Mouse (Mus musculus) myocyte (in vitro differentiated cells): ENCODE measurements around the gene Gm17660.

Source experiments
- E2F4 ChIP-seq: IDR thresholded peaks from one replicate; pipeline ENCODE4 v1.6.1; 2011; ENCODE audit warnings: mild to moderate bottlenecking, control low read depth, moderate library complexity; ENCODE audit not compliant: insufficient read depth
- MAX ChIP-seq: IDR thresholded peaks from one replicate; pipeline ENCODE4 v1.6.1; 2011; ENCODE audit warnings: low read depth, mild to moderate bottlenecking, control low read depth
- MYOD1 ChIP-seq, 3 experiments: IDR thresholded peaks; one replicate each; pipeline ENCODE4 v1.6.1; 2011; ENCODE audit warnings: control low read depth in 2 of 3, low read depth in 2 of 3, mild to moderate bottlenecking in 2 of 3, moderate library complexity in 1 of 3; ENCODE audit not compliant: insufficient read length in 2 of 3, control insufficient read depth in 1 of 3
- MYOG ChIP-seq, 3 experiments: IDR thresholded peaks; one replicate each; pipeline ENCODE4 v1.6.1; 2011; ENCODE audit warnings: control low read depth in 2 of 3, low read depth in 2 of 3, mild to moderate bottlenecking in 2 of 3; ENCODE audit not compliant: insufficient read length in 2 of 3, control insufficient read depth in 1 of 3, insufficient read depth in 1 of 3
- POLR2A ChIP-seq: IDR thresholded peaks from one replicate; pipeline ENCODE4 v1.6.1; 2011; ENCODE audit warnings: low read depth, mild to moderate bottlenecking, control low read depth, moderate library complexity; ENCODE audit not compliant: insufficient read length
- POLR2AphosphoS2 ChIP-seq: IDR thresholded peaks from one replicate; pipeline ENCODE4 v1.6.1; 2011; ENCODE audit warnings: low read depth, control low read depth; ENCODE audit not compliant: insufficient read length
- REST ChIP-seq: IDR thresholded peaks from one replicate; pipeline ENCODE4 v1.6.1; 2011; ENCODE audit warnings: mild to moderate bottlenecking, control low read depth, moderate library complexity; ENCODE audit not compliant: insufficient read depth, insufficient read length
- TCF12 ChIP-seq: IDR thresholded peaks from one replicate; pipeline ENCODE4 v1.6.1; 2011; ENCODE audit warnings: mild to moderate bottlenecking, control low read depth; ENCODE audit not compliant: poor library complexity, insufficient read depth, severe bottlenecking
- TCF3 ChIP-seq: IDR thresholded peaks from one replicate; pipeline ENCODE4 v1.6.1; 2011; ENCODE audit warnings: low read depth, control low read depth; ENCODE audit not compliant: insufficient read length

DNA sequence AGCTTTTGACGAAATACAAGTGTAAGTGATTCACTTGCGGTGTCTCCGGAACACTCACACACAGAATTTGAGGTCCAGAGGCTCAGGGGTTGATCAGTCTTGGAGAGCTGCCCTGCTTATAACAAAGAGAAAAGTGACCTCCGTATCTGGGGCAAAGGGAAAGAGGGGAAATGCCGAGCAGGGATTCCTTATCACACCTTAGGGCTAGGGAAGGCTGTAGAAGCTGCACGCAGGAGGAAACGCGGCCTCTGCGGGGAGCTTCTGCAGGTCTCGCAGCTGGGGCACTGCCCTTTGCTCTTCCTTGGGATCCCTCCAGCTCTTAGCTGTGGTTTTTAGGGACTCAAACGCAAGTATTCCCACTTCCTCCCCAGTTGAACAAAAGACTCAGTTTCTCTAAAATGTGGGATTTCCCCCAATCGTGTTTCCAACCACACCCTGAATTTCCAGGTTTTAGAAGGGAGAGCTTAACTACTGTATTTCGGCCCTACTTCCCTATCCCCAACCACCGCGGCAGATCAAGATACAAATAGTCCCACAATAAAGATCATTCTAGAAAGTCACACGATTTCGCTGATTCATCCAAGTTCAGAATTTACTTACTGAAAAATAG is 52.1 kb downstream of the Gm17660 start:
- TF ChIP-seq POLR2A (no peak), MYOG (IDR thresholded peaks at IDR 0.05; ENCODE audit: control insufficient read depth in 1 of 3, insufficient read depth in 1 of 3, insufficient read length in 2 of 3, low read depth in 2 of 3) (no peak), MAX (no peak), POLR2AphosphoS2 (no peak), E2F4 (no peak), TCF3 (no peak), TCF12 (no peak), MYOD1 (IDR thresholded peaks at IDR 0.05; ENCODE audit: control insufficient read depth in 1 of 3, insufficient read length in 2 of 3, low read depth in 2 of 3) (no peak), REST (no peak)
